Mouse (Mus musculus) layer of hippocampus, adult 11-12 months (tissue): ENCODE measurements around the gene Disp3.

Experiments used
- DNase-seq: peaks from one replicate; pipeline ENCODE4 v3.0.0; 2022; ENCODE audit warnings: low spot score

The Disp3 gene

DNA sequence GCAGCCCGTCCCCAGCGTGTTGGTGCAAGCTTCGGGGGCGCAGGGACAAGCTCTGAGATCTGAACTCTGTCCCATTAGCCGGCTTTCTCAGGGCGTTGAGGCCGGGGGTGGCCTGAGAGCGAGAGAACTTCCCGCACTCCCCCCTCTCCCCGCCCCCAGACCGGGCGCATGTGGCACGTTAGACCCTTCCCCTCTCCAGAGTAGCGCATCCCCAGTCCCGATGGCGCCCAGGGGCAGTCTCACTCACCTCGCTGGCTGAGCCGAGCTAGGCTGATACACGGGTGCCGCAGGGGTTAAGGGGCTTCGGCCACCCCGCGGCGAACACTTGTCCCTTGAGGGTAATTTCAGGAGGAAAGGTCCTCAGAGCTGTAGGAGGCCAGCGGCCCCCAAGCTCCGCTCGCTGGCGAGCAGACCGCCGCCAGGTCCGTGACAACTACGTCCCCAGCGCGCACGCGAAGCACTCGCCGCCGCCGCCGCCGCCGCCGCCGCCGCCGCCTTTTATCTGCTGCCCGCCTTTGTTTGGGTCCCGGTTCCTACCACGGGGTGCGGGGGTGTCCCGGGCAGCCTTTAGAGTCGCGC, at the start of gene Disp3:
Gene Disp3, minus strand, starts transcription at position 490 of the 579 bp plus-strand sequence.
- DNase-seq = peak; percentile 31

- no peak for DNase-seq
Measured at GRCm38 (mm10) chr4:148330269-148330668, 42.5 kb upstream of the Disp3 start.

GRCm38 (mm10) chr4:148329431-148329830, 41.7 kb upstream of the Disp3 start:
- DNase-seq = no peak

GRCm38 (mm10) chr4:148328237-148328636, 40.5 kb upstream of the Disp3 start:
- no peak for DNase-seq

DNA sequence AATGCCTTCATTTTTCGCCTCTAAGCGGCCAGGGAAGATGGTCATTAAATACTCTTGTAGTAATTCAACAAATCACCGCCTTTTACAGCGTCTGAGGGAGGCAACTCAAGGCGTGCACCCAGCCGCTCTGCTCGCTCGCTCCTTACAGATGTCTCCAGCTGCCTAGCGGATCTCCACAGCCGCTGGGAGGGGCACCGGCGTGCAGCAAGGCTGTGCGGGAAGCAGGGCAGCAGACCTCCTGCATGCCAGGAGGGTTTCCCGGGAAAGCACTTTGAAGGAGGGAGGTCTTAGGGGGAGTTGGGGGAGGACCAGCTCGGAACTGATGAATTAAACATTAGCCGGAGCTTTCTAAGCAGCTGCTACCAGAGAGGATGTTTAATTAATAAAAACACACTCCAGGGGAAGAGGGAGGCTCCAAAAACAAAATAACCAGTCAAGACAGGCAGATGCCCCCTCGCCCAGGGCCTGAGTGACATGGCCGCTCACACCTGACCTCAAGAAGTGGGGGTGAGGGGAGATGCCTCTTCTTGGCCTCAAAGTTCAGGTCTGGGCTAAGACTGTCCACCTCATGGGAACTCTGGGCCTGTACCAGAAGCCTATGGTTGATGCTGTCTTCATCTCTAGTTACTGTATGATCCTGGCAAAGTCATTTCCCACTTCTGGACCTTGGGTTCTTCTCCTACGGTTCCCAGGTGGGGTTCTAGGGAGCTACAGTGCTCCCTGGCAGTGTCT, 39.7 kb upstream of the Disp3 start:
- DNase-seq = no peak

GRCm38 (mm10) chr4:148326791-148327190, 39.0 kb upstream of the Disp3 start:
- no peak for DNase-seq

DNA sequence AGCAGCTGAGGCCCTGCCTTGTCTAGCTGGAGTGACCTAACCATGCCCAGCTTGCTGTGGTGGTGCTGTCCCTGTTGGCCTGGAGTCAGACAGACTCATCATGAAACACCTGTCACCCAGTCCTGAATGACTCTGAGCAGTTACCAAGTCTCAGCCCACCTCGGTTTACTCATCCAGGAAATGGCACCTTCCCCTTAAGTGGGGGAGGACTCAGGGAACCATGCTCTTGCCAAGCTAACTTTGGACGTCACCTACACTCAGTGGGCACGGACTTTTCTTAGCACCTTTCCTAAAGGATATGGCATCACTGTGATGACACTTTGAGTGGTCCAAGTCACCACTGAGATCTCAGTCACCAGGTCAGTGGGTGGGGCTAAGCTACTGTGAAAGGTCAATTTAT, 38.2 kb upstream of the Disp3 start:
- no peak for DNase-seq

GRCm38 (mm10) chr4:148325057-148325456, 37.3 kb upstream of the Disp3 start:
- DNase-seq = no peak

GRCm38 (mm10) chr4:148322152-148322551, 34.4 kb upstream of the Disp3 start:
- peak; percentile 32 for DNase-seq

GRCm38 (mm10) chr4:148319366-148319765, 31.6 kb upstream of the Disp3 start:
- no peak for DNase-seq

DNA sequence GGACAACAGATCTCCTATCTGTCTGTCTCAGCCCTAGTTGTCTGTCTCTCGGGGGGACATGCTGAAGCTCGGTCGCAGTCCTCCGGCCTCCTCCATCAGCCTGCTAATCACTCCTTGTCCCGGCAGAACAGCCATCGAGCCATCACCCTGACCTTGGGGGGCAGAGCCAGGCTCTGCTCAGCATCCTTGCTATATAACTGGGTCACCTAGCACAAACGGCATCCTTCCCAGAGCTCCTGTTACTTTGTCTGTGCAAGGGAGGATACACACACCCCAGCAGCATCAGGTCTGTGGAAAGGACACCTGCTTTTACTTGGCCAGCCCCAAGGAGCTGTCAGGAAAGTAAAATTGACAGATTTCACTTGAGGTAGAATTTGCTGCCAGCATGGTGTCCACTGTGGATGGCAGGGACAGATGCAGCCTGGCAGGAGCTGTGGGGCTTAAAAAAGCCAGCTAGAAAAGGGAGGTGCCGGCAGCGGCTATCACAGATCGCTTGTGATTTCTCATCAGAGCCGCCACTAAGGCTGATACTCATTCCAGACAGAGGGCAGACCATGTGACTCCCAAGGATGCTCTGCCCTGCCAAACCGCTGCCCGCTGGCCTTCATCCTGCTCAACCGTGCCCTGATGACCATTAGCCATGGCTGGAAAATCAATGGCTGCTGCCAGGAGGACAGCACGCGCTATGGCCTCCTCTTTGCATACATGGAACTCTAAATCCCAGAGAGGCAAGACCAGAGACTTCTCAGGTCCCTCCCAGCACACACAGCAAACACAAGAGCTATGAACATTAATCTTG, 27.8 kb upstream of the Disp3 start:
- DNase-seq = no peak

GRCm38 (mm10) chr4:148314396-148314795, 26.6 kb upstream of the Disp3 start:
- DNase-seq = peak; percentile 47

DNA sequence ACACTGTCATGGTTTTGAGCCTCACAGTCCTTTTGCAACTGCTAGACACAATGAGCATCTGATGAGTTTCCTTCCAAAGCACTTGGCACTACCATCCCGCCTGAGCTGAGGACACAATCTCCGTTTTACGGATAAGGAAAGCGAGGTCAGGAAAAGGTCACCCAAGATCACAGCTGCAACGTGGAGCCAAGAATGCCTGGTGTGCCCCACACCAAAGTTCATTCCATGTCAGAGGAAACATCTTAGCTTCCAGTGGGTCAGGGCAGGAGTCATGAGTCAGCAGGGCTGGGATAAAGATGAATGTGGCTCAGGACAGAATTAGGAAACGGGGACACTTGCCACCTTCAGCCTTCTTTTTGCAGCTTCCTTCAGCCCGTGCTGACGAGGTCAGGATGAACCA, 25.8 kb upstream of the Disp3 start:
- no peak for DNase-seq

- DNase-seq = no peak
Measured at GRCm38 (mm10) chr4:148312296-148313116, 24.7 kb upstream of the Disp3 start.

DNA sequence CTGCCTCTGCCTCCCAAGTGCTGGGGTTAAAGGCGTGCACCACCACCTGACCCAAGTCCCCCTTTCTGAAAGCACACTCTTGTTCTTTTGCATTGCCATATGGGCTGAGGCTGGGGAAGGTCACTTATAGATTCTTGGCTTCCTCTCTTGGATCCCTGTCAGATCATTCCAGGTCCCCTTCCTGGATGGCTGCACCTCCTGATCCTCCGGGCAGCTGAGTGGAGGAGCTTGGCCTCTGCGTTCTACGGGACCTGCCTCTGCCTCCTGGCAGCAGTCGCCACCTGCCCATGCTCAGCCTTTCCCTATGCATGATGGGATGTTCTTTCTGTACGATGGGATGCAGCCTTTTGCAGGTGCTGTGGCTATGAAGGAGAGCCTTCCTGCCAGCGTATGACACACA, 23.1 kb upstream of the Disp3 start:
- no peak for DNase-seq

GRCm38 (mm10) chr4:148310126-148310525, 22.4 kb upstream of the Disp3 start:
- DNase-seq = no peak

DNA sequence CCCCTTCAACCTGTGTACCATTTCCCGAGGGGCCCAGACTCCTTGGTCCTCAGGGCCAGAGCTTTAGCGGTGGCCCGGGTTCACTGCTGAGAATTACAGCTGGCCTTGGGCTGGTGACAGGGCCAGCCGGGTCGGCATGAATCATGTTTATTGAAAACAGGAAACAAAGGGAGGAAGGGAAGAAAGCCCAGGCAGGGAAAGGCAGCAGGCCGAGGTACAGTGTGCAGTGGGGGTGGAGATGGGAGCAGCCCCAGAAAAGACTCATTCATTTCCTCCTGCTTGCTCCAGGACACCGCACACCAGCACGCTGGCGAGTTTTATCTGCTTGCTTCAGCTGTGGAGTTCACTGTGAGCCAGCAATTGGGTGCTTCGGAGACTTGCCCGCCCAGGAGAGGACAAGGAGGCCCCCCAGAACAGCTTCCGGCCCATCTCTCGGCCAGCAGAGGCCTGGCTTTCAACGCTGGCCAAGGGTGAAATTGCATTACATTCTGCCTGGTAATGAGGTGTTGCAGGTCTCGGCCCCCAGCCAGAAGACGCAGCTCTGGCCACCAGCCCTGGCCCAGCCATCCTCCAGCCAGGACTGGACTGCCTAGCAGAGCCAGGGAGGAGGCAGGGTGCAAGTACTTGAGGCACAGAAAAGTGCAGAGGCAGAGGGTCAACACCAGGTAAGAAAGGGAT, 18.8 kb upstream of the Disp3 start:
- peak; percentile 39 for DNase-seq

GRCm38 (mm10) chr4:148298720-148299119, 11.0 kb upstream of the Disp3 start:
- DNase-seq = no peak

DNA sequence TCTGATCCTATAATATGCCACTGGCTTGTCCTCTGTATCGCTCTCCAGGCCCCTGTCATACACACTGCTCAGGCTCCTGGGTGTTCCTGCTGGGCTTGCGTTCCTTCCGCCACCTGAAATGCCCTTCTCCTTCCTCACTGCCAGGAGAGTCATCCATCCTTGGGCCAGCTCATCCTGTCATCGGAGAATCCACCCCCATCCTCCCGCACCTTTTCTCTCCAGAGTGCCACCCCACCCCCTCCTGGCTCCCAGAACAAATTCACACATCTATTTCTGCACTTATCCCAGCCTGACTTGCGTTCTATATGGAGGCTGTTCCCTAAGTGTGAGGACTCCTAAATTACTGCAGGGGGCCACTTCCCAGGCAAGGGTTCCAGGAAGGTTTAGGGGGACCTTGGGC, 9.9 kb upstream of the Disp3 start:
- DNase-seq = no peak

GRCm38 (mm10) chr4:148293319-148293718, 5.6 kb upstream of the Disp3 start:
- DNase-seq = no peak

DNA sequence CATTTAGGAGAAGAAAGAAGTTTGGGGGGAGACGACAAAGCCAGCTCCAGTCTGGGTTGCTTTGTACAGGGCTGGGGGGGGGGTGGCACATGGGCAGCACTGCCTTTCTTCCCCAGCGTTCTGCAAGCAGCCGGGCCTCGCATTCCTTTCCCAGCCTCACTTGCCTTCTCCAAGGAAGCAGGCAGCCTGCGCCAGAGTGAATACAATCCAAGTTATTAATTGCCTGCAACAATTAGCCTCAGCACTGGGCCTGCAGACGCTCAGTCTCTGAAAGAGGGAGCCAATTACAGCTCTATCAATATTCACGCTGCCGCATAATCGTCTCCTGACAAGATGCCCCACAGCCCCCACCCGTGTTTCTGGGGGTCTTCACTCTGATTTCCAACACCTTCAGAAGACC, 4.1 kb upstream of the Disp3 start:
- peak; percentile 39 for DNase-seq

DNA sequence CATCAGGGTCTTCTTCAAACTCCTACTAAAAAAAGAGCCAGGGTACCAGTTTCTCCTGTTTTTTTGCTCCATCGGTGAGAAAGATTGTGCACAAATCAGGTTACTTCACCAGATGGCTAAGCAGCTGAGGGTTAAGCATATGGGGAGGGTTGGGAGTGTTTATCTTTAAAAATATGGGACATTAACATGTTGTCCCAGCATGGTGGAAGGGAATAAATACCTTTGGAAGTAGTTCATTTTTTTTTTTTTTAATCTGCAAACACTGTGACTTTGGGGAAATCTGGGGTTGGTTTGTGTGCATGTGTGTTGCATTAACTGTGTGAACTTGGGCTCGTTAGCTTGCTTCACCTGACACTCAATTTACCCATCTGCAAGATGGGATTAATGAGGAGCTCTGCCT, 3.3 kb upstream of the Disp3 start:
- DNase-seq = no peak
